Mouse (Mus musculus): ENCODE measurements at regions not wholly inside any gene's neighbourhood (a gene's known extent, or its start where the extent isn't known, plus 50 kb on each side); places are given as distances from the start of the nearest gene placed in this dataset.

GRCm38 (mm10) chr16:95773151-95773550 lies 71.3 kb downstream of the Ets2 start:
- DNase-seq (ENCODE audit: low read depth, low spot score) = no peak

Data from mesoderm, embryonic 11.5 days (tissue).